In the genomic region with DNA sequence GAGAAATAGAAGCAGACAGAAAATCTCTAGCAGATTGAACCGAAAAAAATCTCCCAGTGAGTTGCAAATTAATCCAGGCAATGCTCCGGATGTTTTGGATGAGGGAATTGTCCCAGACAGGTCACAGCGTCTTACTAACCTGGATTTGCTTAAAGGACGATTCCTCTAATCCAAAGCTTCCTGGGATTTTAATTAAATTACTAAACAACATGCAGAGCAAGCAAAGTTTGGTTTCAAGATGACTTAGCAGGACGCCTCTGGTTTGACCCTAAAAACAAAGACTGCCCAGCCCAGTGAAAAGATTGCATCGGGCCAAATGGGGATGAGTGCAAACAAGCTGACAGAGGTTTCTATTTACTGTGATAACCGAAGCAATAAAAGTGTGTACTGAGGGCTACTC, we compare ENCODE assay signal across 21 mouse cellular contexts. TPM values are rescaled to one million over a fixed set of nuclear protein-coding genes. Genes with fewer than 3 reads are reported as not detected.
A peak's percentile ranks its signal among the peaks of the same experiment; 100 is the strongest.
DNase-seq lines count a peak whose midpoint lies in the region; ATAC-seq and TF ChIP-seq lines count a peak whose summit lies in the region.
"Had no signal": no experiment of that assay in that cellular context is flagged by ENCODE, and none has a peak within 500 bp of the region (broad histone marks: within the 10 kb centered on the region; RNA-seq: fewer than 3 reads in every experiment).

No protein-coding gene starts in this region.

- peak; percentile 12 for DNase-seq in hindbrain, postnatal 0 days (ENCODE audit: low spot score)
- DNase-seq in midbrain, embryonic 11.5 days (ENCODE audit: low spot score, missing footprints): peak; percentile 81
- peak; percentile 31 for DNase-seq in brain, embryonic 14.5 days (ENCODE audit: low read depth)
- no peak for DNase-seq in thymus, postnatal 14 days
- DNase-seq in right cerebral cortex, postnatal 25 days: no peak
- DNase-seq: adrenal gland, postnatal 25 days; cerebellum, adult 2 months; gastrocnemius, postnatal 36 days; heart, adult 11 months; heart, postnatal 36 days had no signal

- no peaks in the 10 kb centered on the region for H3K27me3 ChIP-seq in hindbrain, postnatal 0 days (ENCODE audit: insufficient read depth, low read length)
- no peaks in the 10 kb centered on the region for H3K27me3 ChIP-seq in hindbrain, embryonic 12.5 days
- H3K27me3 ChIP-seq in midbrain, embryonic 11.5 days (ENCODE audit: control insufficient read depth, insufficient read depth, low read length): no peaks in the 10 kb centered on the region
- H3K27me3 ChIP-seq in midbrain, embryonic 13.5 days: peaks cover 5% of the 10 kb centered on the region; the same call in 1 of the 2 replicates
- H3K27me3 ChIP-seq in E14TG2a.4 (ENCODE audit: insufficient read depth, low read length): peaks cover 17% of the 10 kb centered on the region
- H3K27me3 ChIP-seq: forebrain, embryonic 15.5 days had no signal

- H3K4me2 ChIP-seq in hindbrain, postnatal 0 days (ENCODE audit: low read depth, low read length): no peak overlapping the region
- no peak overlapping the region for H3K4me2 ChIP-seq in hindbrain, embryonic 12.5 days (replicated peaks)
- H3K4me2 ChIP-seq in midbrain, embryonic 11.5 days: no peak overlapping the region
- no peak overlapping the region for H3K4me2 ChIP-seq in midbrain, embryonic 13.5 days (replicated peaks)
- H3K4me2 ChIP-seq: forebrain, embryonic 15.5 days; heart, embryonic 13.5 days had no signal

- no peak overlapping the region for H3K9ac ChIP-seq in hindbrain, postnatal 0 days (replicated peaks; ENCODE audit: low read length)
- no peak overlapping the region for H3K9ac ChIP-seq in hindbrain, embryonic 12.5 days
- no peak overlapping the region for H3K9ac ChIP-seq in midbrain, embryonic 11.5 days (ENCODE audit: low read length)
- no peak overlapping the region for H3K9ac ChIP-seq in midbrain, embryonic 13.5 days (replicated peaks)
- H3K9ac ChIP-seq: forebrain, embryonic 15.5 days; heart, embryonic 13.5 days had no signal

- no peaks in the 10 kb centered on the region for H3K9me3 ChIP-seq in hindbrain, postnatal 0 days (ENCODE audit: low read length)
- no peaks in the 10 kb centered on the region for H3K9me3 ChIP-seq in hindbrain, embryonic 12.5 days (replicated peaks)
- no peaks in the 10 kb centered on the region for H3K9me3 ChIP-seq in midbrain, embryonic 11.5 days (ENCODE audit: control insufficient read depth, low read length)
- no peaks in the 10 kb centered on the region for H3K9me3 ChIP-seq in midbrain, embryonic 13.5 days
- peaks cover 3% of the 10 kb centered on the region; the same call in 1 of the 2 replicates for H3K9me3 ChIP-seq in E14TG2a.4 (ENCODE audit: low read length)
- H3K9me3 ChIP-seq: embryonic facial prominence, embryonic 10.5 days; forebrain, embryonic 15.5 days; heart, embryonic 13.5 days had no signal

- WGBS in hindbrain, postnatal 0 days: 20% methylated on average over 7 of the region's 7 CpGs
- WGBS in hindbrain, embryonic 12.5 days: 36% methylated on average over 7 of the region's 7 CpGs
- 8% methylated on average over 7 of the region's 7 CpGs for WGBS in midbrain, embryonic 11.5 days
- WGBS in midbrain, embryonic 13.5 days: 6% methylated on average over 7 of the region's 7 CpGs

- TF ChIP-seq POLR2A in brain, embryonic 14.5 days (IDR thresholded peaks at IDR 0.05; ENCODE audit: borderline replicate concordance, extremely low read depth, insufficient read depth, insufficient read length, poor library complexity, severe bottlenecking): no peak

- H3K27ac ChIP-seq in hindbrain, postnatal 0 days: no peak overlapping the region
- no peak overlapping the region for H3K27ac ChIP-seq in hindbrain, embryonic 12.5 days
- H3K27ac ChIP-seq in midbrain, embryonic 11.5 days (ENCODE audit: low read depth, low read length): no peak overlapping the region
- H3K27ac ChIP-seq in midbrain, embryonic 13.5 days: no peak overlapping the region
- H3K27ac ChIP-seq: embryonic facial prominence, embryonic 10.5 days; forebrain, embryonic 15.5 days; heart, embryonic 13.5 days had no signal

- no peaks in the 10 kb centered on the region for H3K36me3 ChIP-seq in hindbrain, postnatal 0 days (ENCODE audit: insufficient read depth, low read length)
- no peaks in the 10 kb centered on the region for H3K36me3 ChIP-seq in hindbrain, embryonic 12.5 days
- no peaks in the 10 kb centered on the region for H3K36me3 ChIP-seq in midbrain, embryonic 11.5 days (ENCODE audit: control insufficient read depth, insufficient read depth, low read length)
- no peaks in the 10 kb centered on the region for H3K36me3 ChIP-seq in midbrain, embryonic 13.5 days
- no peaks in the 10 kb centered on the region for H3K36me3 ChIP-seq in E14TG2a.4 (ENCODE audit: insufficient read depth, low read length)
- H3K36me3 ChIP-seq: embryonic facial prominence, embryonic 10.5 days; forebrain, embryonic 15.5 days; heart, embryonic 13.5 days had no signal

- no peaks in the 10 kb centered on the region for H3K4me1 ChIP-seq in hindbrain, postnatal 0 days (ENCODE audit: insufficient read depth, low read length)
- no peaks in the 10 kb centered on the region for H3K4me1 ChIP-seq in hindbrain, embryonic 12.5 days
- no peaks in the 10 kb centered on the region for H3K4me1 ChIP-seq in midbrain, embryonic 11.5 days (ENCODE audit: control insufficient read depth, insufficient read depth, low read length)
- H3K4me1 ChIP-seq in midbrain, embryonic 13.5 days (replicated peaks): 0 out of 2 replicates have a peak, but pooled peaks cover 6% of the 10 kb centered on the region
- H3K4me1 ChIP-seq in E14TG2a.4 (replicated peaks; ENCODE audit: low read depth, low read length): peaks cover 14% of the 10 kb centered on the region

- H3K4me3 ChIP-seq in hindbrain, postnatal 0 days (ENCODE audit: low read length): no peak overlapping the region
- H3K4me3 ChIP-seq in hindbrain, embryonic 12.5 days: no peak overlapping the region
- no peak overlapping the region for H3K4me3 ChIP-seq in midbrain, embryonic 11.5 days (ENCODE audit: low read depth, low read length)
- H3K4me3 ChIP-seq in midbrain, embryonic 13.5 days (replicated peaks): no peak overlapping the region
- H3K4me3 ChIP-seq in E14TG2a.4 (replicated peaks; ENCODE audit: low read length): peak overlapping the region; percentile 39; the same call in 1 of the 2 replicates
- H3K4me3 ChIP-seq: embryonic facial prominence, embryonic 10.5 days; forebrain, embryonic 15.5 days; heart, embryonic 13.5 days had no signal

- TF ChIP-seq CTCF in hindbrain, postnatal 0 days (IDR thresholded peaks at IDR 0.05; ENCODE audit: low read depth): no peak
- no peak for TF ChIP-seq CTCF in E14TG2a.4 (conservative IDR thresholded peaks at IDR 0.05; ENCODE audit: low read length)
- no peak for TF ChIP-seq CTCF in brain, embryonic 14.5 days (IDR thresholded peaks at IDR 0.05; ENCODE audit: borderline replicate concordance, extremely low read depth, insufficient read depth, insufficient read length)

- ATAC-seq in hindbrain, postnatal 0 days: no peak
- no peak for ATAC-seq in hindbrain, embryonic 12.5 days (ENCODE audit: low FRiP score)
- ATAC-seq in midbrain, embryonic 11.5 days (ENCODE audit: low FRiP score): no peak
- ATAC-seq in midbrain, embryonic 13.5 days: no peak
- ATAC-seq: activated CD4-positive, CD25-positive, alpha-beta regulatory T cell, adult 4 months; forebrain, embryonic 15.5 days; hindbrain, embryonic 16.5 days had no signal

RNA-seq across cellular contexts. Expression of gene Cldn10, which starts 16.2 kb away (rescaled TPM):
- 10.0 and 11.7 TPM in 2 replicates for total RNA-seq in hindbrain, postnatal 0 days (2014; rRNA removed)
- 27.4 and 31.1 TPM in 2 replicates for polyA plus RNA-seq in hindbrain, postnatal 0 days (2015; fragmentation: Nextera tagmentation; extraction: Ambion mirVana)
- 1.3 and 2.5 TPM in 2 replicates for polyA plus RNA-seq in hindbrain, embryonic 12.5 days (2016; fragmentation: Nextera tagmentation; extraction: Ambion mirVana)
- polyA plus RNA-seq in midbrain, embryonic 11.5 days (2014; fragmentation: Nextera tagmentation; extraction: Ambion mirVana): 0.66 and 0.86 TPM in 2 replicates
- polyA plus RNA-seq in midbrain, embryonic 13.5 days (2015; fragmentation: Nextera tagmentation; extraction: Ambion mirVana): 0.99 and 1.0 TPM in 2 replicates
- polyA plus RNA-seq in brain, embryonic 14.5 days (2012; rRNA removed): 0.31 and 0.33 TPM in 2 replicates
- total RNA-seq: gastrocnemius, adult 8-10 months; gastrocnemius, postnatal 36 days; MEL had no signal
- polyA plus RNA-seq: C2C12 had no signal

Comparison
In these comparisons a context has a peak if more than half of its experiments do, and no peak if none do; other contexts are left out.
1. DNase-seq: peak in hindbrain, postnatal 0 days (single experiment), midbrain, embryonic 11.5 days (single experiment) and brain, embryonic 14.5 days (single experiment); none in thymus, postnatal 14 days (single experiment) and right cerebral cortex, postnatal 25 days (single experiment).